Mouse (Mus musculus): ENCODE measurements at regions not wholly inside any gene's neighbourhood (a gene's known extent, or its start where the extent isn't known, plus 50 kb on each side); places are given as distances from the start of the nearest gene placed in this dataset.

DNA sequence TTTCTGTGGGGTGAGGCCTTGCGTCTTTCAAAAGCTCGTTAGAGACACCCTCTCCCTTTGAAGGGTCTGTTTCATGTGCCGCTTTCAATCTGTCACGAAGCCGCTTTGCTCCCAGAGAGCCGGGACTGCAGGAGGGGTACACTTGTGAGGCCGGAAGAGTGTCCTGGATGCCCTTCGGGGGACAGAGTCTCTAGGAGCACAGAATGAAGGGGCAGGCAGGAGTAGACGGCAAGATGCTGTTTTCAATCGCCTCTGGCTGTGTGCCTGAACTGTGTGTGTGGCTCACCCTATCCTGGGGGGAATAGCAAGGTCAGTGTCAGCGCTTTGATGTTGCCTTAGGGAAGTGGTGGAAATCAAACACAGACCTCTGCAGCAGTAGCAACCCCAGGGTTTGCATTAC is 174.7 kb downstream of the Gadd45g start:
- Histone ChIP-seq H3K4me1 (ENCODE audit: control insufficient read depth, insufficient read depth, low read length) (no peaks in the 10 kb centered on the region), H3K27ac (ENCODE audit: insufficient read depth, low read length) (no peak overlapping the region), H3K4me3 (ENCODE audit: low read depth, low read length) (no peak overlapping the region), H3K36me3 (ENCODE audit: control insufficient read depth, insufficient read depth, low read length, poor library complexity, severe bottlenecking) (no peaks in the 10 kb centered on the region), H3K27me3 (ENCODE audit: control insufficient read depth, insufficient read depth, low read length, poor library complexity, severe bottlenecking) (no peaks in the 10 kb centered on the region), H3K9ac (ENCODE audit: low read depth, poor library complexity, severe bottlenecking) (no peak overlapping the region), H3K9me3 (replicated peaks; ENCODE audit: control insufficient read depth, insufficient read depth, low read length, poor library complexity, severe bottlenecking) (no peaks in the 10 kb centered on the region)
- TF ChIP-seq POLR2A (IDR thresholded peaks at IDR 0.05; ENCODE audit: insufficient read depth, low read length) (no peak), EP300 (IDR thresholded peaks at IDR 0.05; ENCODE audit: insufficient read depth, low read depth, low read length) (no peak), CTCF (IDR thresholded peaks at IDR 0.05; ENCODE audit: low read depth, low read length) (no peak)

DNA sequence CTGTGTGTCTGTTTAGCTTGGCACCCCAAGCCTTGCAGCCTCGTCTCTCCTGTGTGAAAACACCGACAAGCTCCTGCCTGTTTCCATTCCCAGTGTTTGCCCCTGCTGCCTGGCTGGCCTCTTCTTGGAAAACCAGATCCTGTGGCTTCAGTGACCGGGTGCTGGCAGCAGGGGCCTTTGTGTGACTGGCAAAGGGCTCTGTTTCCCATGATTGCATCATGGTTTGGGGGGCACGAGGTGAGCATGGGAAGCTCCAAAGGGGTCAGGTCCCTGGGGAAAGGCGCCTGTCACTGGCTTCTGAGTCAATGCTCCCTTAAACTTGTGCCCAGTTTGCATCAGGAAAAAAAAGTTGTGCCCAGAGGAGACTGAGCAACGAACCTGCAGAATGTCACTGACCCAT is 175.3 kb downstream of the Gadd45g start:
- no peak for TF ChIP-seq CTCF (IDR thresholded peaks at IDR 0.05; ENCODE audit: low read depth, low read length)
- H3K27me3 ChIP-seq (ENCODE audit: control insufficient read depth, insufficient read depth, low read length, poor library complexity, severe bottlenecking), result no peaks in the 10 kb centered on the region
- H3K4me3 ChIP-seq (ENCODE audit: low read depth, low read length), result no peak overlapping the region
- H3K27ac ChIP-seq (ENCODE audit: insufficient read depth, low read length), result no peak overlapping the region
- no peaks in the 10 kb centered on the region for H3K36me3 ChIP-seq (ENCODE audit: control insufficient read depth, insufficient read depth, low read length, poor library complexity, severe bottlenecking)
- H3K4me1 ChIP-seq (ENCODE audit: control insufficient read depth, insufficient read depth, low read length), result no peaks in the 10 kb centered on the region
- H3K9ac ChIP-seq (ENCODE audit: low read depth, poor library complexity, severe bottlenecking), result no peak overlapping the region
- H3K9me3 ChIP-seq (replicated peaks; ENCODE audit: control insufficient read depth, insufficient read depth, low read length, poor library complexity, severe bottlenecking), result no peaks in the 10 kb centered on the region

DNA sequence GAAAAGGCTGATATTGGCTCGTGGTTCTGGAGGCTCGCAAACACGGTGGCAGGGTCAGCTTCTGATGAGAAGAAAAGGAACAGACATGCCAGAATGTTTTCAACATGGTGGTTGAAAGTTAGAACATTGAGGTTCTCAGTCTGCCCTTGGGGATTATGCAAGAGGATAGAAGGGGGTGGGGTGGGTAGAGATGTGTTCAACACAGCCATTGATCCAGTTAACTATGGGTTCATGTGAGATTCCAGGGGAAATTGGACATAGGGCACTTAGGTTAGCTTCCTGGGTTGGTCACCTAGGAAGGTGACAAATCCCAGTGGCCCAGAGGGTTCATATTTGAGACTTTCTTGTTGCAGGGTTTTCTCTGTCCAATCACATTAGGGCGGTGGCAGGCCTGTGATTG is 176.1 kb downstream of the Gadd45g start:
- Histone ChIP-seq H3K36me3 (ENCODE audit: control insufficient read depth, insufficient read depth, low read length, poor library complexity, severe bottlenecking) (no peaks in the 10 kb centered on the region), H3K9me3 (replicated peaks; ENCODE audit: control insufficient read depth, insufficient read depth, low read length, poor library complexity, severe bottlenecking) (no peaks in the 10 kb centered on the region), H3K9ac (ENCODE audit: low read depth, poor library complexity, severe bottlenecking) (no peak overlapping the region), H3K27ac (ENCODE audit: insufficient read depth, low read length) (no peak overlapping the region), H3K27me3 (ENCODE audit: control insufficient read depth, insufficient read depth, low read length, poor library complexity, severe bottlenecking) (no peaks in the 10 kb centered on the region), H3K4me3 (ENCODE audit: low read depth, low read length) (no peak overlapping the region), H3K4me1 (ENCODE audit: control insufficient read depth, insufficient read depth, low read length) (no peaks in the 10 kb centered on the region)
- no peak for TF ChIP-seq POLR2A (IDR thresholded peaks at IDR 0.05; ENCODE audit: insufficient read depth, low read length)
- no peak for TF ChIP-seq EP300 (IDR thresholded peaks at IDR 0.05; ENCODE audit: insufficient read depth, low read depth, low read length)
- no peak for TF ChIP-seq CTCF (IDR thresholded peaks at IDR 0.05; ENCODE audit: low read depth, low read length)

- Histone ChIP-seq H3K36me3 (ENCODE audit: control insufficient read depth, insufficient read depth, low read length, poor library complexity, severe bottlenecking) (no peaks in the 10 kb centered on the region), H3K4me1 (ENCODE audit: control insufficient read depth, insufficient read depth, low read length) (no peaks in the 10 kb centered on the region), H3K9me3 (replicated peaks; ENCODE audit: control insufficient read depth, insufficient read depth, low read length, poor library complexity, severe bottlenecking) (no peaks in the 10 kb centered on the region), H3K27ac (ENCODE audit: insufficient read depth, low read length) (no peak overlapping the region), H3K27me3 (ENCODE audit: control insufficient read depth, insufficient read depth, low read length, poor library complexity, severe bottlenecking) (no peaks in the 10 kb centered on the region), H3K9ac (ENCODE audit: low read depth, poor library complexity, severe bottlenecking) (no peak overlapping the region), H3K4me3 (ENCODE audit: low read depth, low read length) (no peak overlapping the region)
- TF ChIP-seq CTCF (IDR thresholded peaks at IDR 0.05; ENCODE audit: low read depth, low read length) (no peak), POLR2A (IDR thresholded peaks at IDR 0.05; ENCODE audit: insufficient read depth, low read length) (no peak), EP300 (IDR thresholded peaks at IDR 0.05; ENCODE audit: insufficient read depth, low read depth, low read length) (no peak)
Observed at GRCm38 (mm10) chr13:52024349-52024748, 177.9 kb downstream of the Gadd45g start.

DNA sequence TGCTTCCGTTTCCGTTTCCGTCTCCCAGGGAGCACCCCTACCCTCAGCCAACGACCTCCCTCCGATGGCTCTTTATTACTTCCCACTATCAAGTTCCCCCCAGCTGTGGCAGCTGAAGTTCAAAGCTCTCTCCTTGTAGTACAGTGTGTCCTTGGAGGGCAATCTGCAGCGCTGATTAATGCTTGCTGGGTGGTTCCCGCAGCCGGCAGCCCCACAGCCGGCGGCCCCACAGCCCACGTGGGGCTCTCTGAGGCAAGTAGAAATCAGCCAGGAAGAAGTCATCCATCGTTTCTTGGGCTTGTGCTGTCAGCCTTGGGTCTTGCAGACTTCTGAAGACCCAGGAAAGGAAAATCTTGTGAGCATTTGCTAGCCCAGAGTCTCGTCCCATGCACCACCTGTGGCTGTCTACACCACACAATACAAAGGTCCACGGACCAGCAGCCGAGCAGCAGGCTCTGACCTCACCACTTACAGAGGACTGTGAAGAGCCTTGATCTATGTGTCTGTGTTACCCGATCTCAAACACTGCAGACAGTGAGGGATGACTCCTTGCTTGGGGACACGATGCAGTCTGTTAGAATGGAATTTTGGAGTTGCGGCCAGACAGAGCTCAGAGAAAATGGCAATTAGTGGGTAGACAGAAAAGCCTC is 178.5 kb downstream of the Gadd45g start:
- H3K36me3 ChIP-seq (ENCODE audit: control insufficient read depth, insufficient read depth, low read length, poor library complexity, severe bottlenecking), result no peaks in the 10 kb centered on the region
- no peaks in the 10 kb centered on the region for H3K4me1 ChIP-seq (ENCODE audit: control insufficient read depth, insufficient read depth, low read length)
- no peaks in the 10 kb centered on the region for H3K27me3 ChIP-seq (ENCODE audit: control insufficient read depth, insufficient read depth, low read length, poor library complexity, severe bottlenecking)
- H3K4me3 ChIP-seq (ENCODE audit: low read depth, low read length), result no peak overlapping the region
- no peak overlapping the region for H3K9ac ChIP-seq (ENCODE audit: low read depth, poor library complexity, severe bottlenecking)
- no peaks in the 10 kb centered on the region for H3K9me3 ChIP-seq (replicated peaks; ENCODE audit: control insufficient read depth, insufficient read depth, low read length, poor library complexity, severe bottlenecking)
- H3K27ac ChIP-seq (ENCODE audit: insufficient read depth, low read length), result no peak overlapping the region
- no peak for TF ChIP-seq POLR2A (IDR thresholded peaks at IDR 0.05; ENCODE audit: insufficient read depth, low read length)
- no peak for TF ChIP-seq CTCF (IDR thresholded peaks at IDR 0.05; ENCODE audit: low read depth, low read length)
- TF ChIP-seq EP300 (IDR thresholded peaks at IDR 0.05; ENCODE audit: insufficient read depth, low read depth, low read length), result no peak

DNA sequence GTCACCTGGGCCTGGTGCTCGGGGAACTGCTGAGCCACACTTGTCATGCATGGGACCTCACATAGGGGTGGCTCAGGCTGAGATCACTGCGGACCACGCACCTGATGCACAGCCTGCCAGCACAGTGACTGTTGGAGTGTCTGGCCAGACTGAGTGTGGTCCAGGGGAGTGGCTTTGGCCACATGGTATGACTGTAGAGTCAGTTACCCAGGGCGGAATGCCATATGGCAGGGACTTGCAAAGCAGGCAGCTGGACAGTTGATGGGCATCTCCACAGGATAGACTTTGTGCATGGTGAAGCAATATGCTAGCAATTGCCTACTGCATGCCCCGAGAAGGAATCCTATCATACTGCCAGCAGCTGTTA is 179.0 kb downstream of the Gadd45g start:
- H3K9me3 ChIP-seq (replicated peaks; ENCODE audit: control insufficient read depth, insufficient read depth, low read length, poor library complexity, severe bottlenecking), result no peaks in the 10 kb centered on the region
- TF ChIP-seq CTCF (IDR thresholded peaks at IDR 0.05; ENCODE audit: low read depth, low read length), result no peak
- no peak for TF ChIP-seq POLR2A (IDR thresholded peaks at IDR 0.05; ENCODE audit: insufficient read depth, low read length)
- no peak for TF ChIP-seq EP300 (IDR thresholded peaks at IDR 0.05; ENCODE audit: insufficient read depth, low read depth, low read length)
- H3K27ac ChIP-seq (ENCODE audit: insufficient read depth, low read length), result no peak overlapping the region
- H3K4me1 ChIP-seq (ENCODE audit: control insufficient read depth, insufficient read depth, low read length), result no peaks in the 10 kb centered on the region
- H3K27me3 ChIP-seq (ENCODE audit: control insufficient read depth, insufficient read depth, low read length, poor library complexity, severe bottlenecking), result no peaks in the 10 kb centered on the region
- H3K36me3 ChIP-seq (ENCODE audit: control insufficient read depth, insufficient read depth, low read length, poor library complexity, severe bottlenecking), result no peaks in the 10 kb centered on the region
- no peak overlapping the region for H3K9ac ChIP-seq (ENCODE audit: low read depth, poor library complexity, severe bottlenecking)
- no peak overlapping the region for H3K4me3 ChIP-seq (ENCODE audit: low read depth, low read length)

Data from ES-Bruce4 (cell line).